Mouse (Mus musculus): ENCODE results near the gene Grip1. TPM values are rescaled to one million over a fixed set of nuclear protein-coding genes. Genes with fewer than 3 reads are reported as not detected.

Gene Grip1
- total RNA-seq (2014; rRNA removed; ENCODE audit: low replicate concordance), result 0.38 and 2.8 TPM in 2 replicates
- polyA plus RNA-seq (2015; fragmentation: Nextera tagmentation; extraction: Ambion mirVana), result 0.56 and 0.67 TPM in 2 replicates

GRCm38 (mm10) chr10:119453431-119454105 lies at the start of gene Grip1:
Grip1 (plus strand) TSS chr10:119453830.
- ATAC-seq (ENCODE audit: insufficient read depth, low read depth), result peak; percentile 75
- H3K9me3 ChIP-seq (replicated peaks; ENCODE audit: control insufficient read depth, low read length), result no peaks in the 10 kb centered on the region
- WGBS, result 0% methylated on average over 41 of the region's 84 CpGs
- H3K36me3 ChIP-seq (replicated peaks; ENCODE audit: control insufficient read depth, insufficient read depth, low read length), result no peaks in the 10 kb centered on the region
- TF ChIP-seq CTCF (IDR thresholded peaks at IDR 0.05; ENCODE audit: low read depth), result no peak
- TF ChIP-seq EP300 (IDR thresholded peaks at IDR 0.05; ENCODE audit: low read depth), result no peak
- peak within 1 kb of the TSS; percentile 96 for H3K4me2 ChIP-seq (ENCODE audit: low read depth, low read length)
- peaks cover 26% of the 10 kb centered on the region for H3K27me3 ChIP-seq (ENCODE audit: control insufficient read depth, insufficient read depth, low read length)
- H3K4me3 ChIP-seq (ENCODE audit: low read depth, low read length), result peak within 1 kb of the TSS; percentile 60
- peak; percentile 8 for DNase-seq (ENCODE audit: low spot score)
- no peak within 1 kb of the TSS for H3K27ac ChIP-seq (ENCODE audit: low read depth)
- H3K9ac ChIP-seq (replicated peaks; ENCODE audit: low read depth, low read length), result peak within 1 kb of the TSS; percentile 52
- peaks cover 14% of the 10 kb centered on the region; the same call in 1 of the 2 replicates for H3K4me1 ChIP-seq (ENCODE audit: control insufficient read depth, insufficient read depth)

GRCm38 (mm10) chr10:119405103-119405502 lies 48.5 kb upstream of the Grip1 start:
- no peak overlapping the region for H3K4me2 ChIP-seq (ENCODE audit: low read depth, low read length)
- whole genome bisulfite sequencing, result 93% methylated on average over 9 of the region's 9 CpGs
- no peaks in the 10 kb centered on the region for H3K27me3 ChIP-seq (ENCODE audit: control insufficient read depth, insufficient read depth, low read length)
- H3K4me1 ChIP-seq (ENCODE audit: control insufficient read depth, insufficient read depth), result no peaks in the 10 kb centered on the region
- TF ChIP-seq EP300 (IDR thresholded peaks at IDR 0.05; ENCODE audit: low read depth), result no peak
- no peak for TF ChIP-seq CTCF (IDR thresholded peaks at IDR 0.05; ENCODE audit: low read depth)
- no peaks in the 10 kb centered on the region for H3K9me3 ChIP-seq (replicated peaks; ENCODE audit: control insufficient read depth, low read length)
- no peak overlapping the region for H3K9ac ChIP-seq (replicated peaks; ENCODE audit: low read depth, low read length)
- no peaks in the 10 kb centered on the region for H3K36me3 ChIP-seq (replicated peaks; ENCODE audit: control insufficient read depth, insufficient read depth, low read length)
- H3K27ac ChIP-seq (ENCODE audit: low read depth), result no peak overlapping the region
- DNase-seq (ENCODE audit: low spot score) (no peak), ATAC-seq (ENCODE audit: insufficient read depth, low read depth) (no peak)
- H3K4me3 ChIP-seq (ENCODE audit: low read depth, low read length), result no peak overlapping the region

GRCm38 (mm10) chr10:119405612-119406011 lies 48.0 kb upstream of the Grip1 start:
- Histone ChIP-seq H3K27ac (ENCODE audit: low read depth) (no peak overlapping the region), H3K4me1 (ENCODE audit: control insufficient read depth, insufficient read depth) (no peaks in the 10 kb centered on the region), H3K36me3 (replicated peaks; ENCODE audit: control insufficient read depth, insufficient read depth, low read length) (no peaks in the 10 kb centered on the region), H3K9me3 (replicated peaks; ENCODE audit: control insufficient read depth, low read length) (no peaks in the 10 kb centered on the region), H3K4me2 (ENCODE audit: low read depth, low read length) (no peak overlapping the region), H3K27me3 (ENCODE audit: control insufficient read depth, insufficient read depth, low read length) (no peaks in the 10 kb centered on the region), H3K4me3 (ENCODE audit: low read depth, low read length) (no peak overlapping the region), H3K9ac (replicated peaks; ENCODE audit: low read depth, low read length) (no peak overlapping the region)
- DNase-seq (ENCODE audit: low spot score) (no peak), ATAC-seq (ENCODE audit: insufficient read depth, low read depth) (no peak)
- 70% methylated on average over 1 of the region's 1 CpGs for WGBS
- no peak for TF ChIP-seq EP300 (IDR thresholded peaks at IDR 0.05; ENCODE audit: low read depth)

- TF ChIP-seq CTCF (IDR thresholded peaks at IDR 0.05; ENCODE audit: low read depth), result no peak
- no peak for TF ChIP-seq EP300 (IDR thresholded peaks at IDR 0.05; ENCODE audit: low read depth)
- H3K9me3 ChIP-seq (replicated peaks; ENCODE audit: control insufficient read depth, low read length), result no peaks in the 10 kb centered on the region
- H3K9ac ChIP-seq (replicated peaks; ENCODE audit: low read depth, low read length), result no peak overlapping the region
- no peaks in the 10 kb centered on the region for H3K36me3 ChIP-seq (replicated peaks; ENCODE audit: control insufficient read depth, insufficient read depth, low read length)
- DNase-seq (ENCODE audit: low spot score), result peak; percentile 16
- peak; percentile 24; the same call in 1 of the 2 replicates for ATAC-seq (ENCODE audit: insufficient read depth, low read depth)
- H3K27ac ChIP-seq (ENCODE audit: low read depth), result no peak overlapping the region
- H3K27me3 ChIP-seq (ENCODE audit: control insufficient read depth, insufficient read depth, low read length), result no peaks in the 10 kb centered on the region
- WGBS, result 26% methylated on average over 6 of the region's 6 CpGs
- no peak overlapping the region for H3K4me3 ChIP-seq (ENCODE audit: low read depth, low read length)
- no peaks in the 10 kb centered on the region for H3K4me1 ChIP-seq (ENCODE audit: control insufficient read depth, insufficient read depth)
- peak overlapping the region; percentile 14; the same call in 1 of the 2 replicates for H3K4me2 ChIP-seq (ENCODE audit: low read depth, low read length)
Observed at GRCm38 (mm10) chr10:119408327-119408726, 45.3 kb upstream of the Grip1 start.

- no peak for DNase-seq (ENCODE audit: low spot score)
- H3K4me2 ChIP-seq (ENCODE audit: low read depth, low read length), result no peak overlapping the region
Observed at GRCm38 (mm10) chr10:119413238-119413637, 40.4 kb upstream of the Grip1 start.

More at GRCm38 (mm10) chr10:119413238-119413637, 40.4 kb upstream of the Grip1 start:
- WGBS, result 92% methylated on average over 11 of the region's 11 CpGs
- Histone ChIP-seq H3K4me1 (ENCODE audit: control insufficient read depth, insufficient read depth) (no peaks in the 10 kb centered on the region), H3K27me3 (ENCODE audit: control insufficient read depth, insufficient read depth, low read length) (no peaks in the 10 kb centered on the region), H3K27ac (ENCODE audit: low read depth) (no peak overlapping the region), H3K36me3 (replicated peaks; ENCODE audit: control insufficient read depth, insufficient read depth, low read length) (no peaks in the 10 kb centered on the region), H3K9ac (replicated peaks; ENCODE audit: low read depth, low read length) (no peak overlapping the region), H3K9me3 (replicated peaks; ENCODE audit: control insufficient read depth, low read length) (no peaks in the 10 kb centered on the region), H3K4me3 (ENCODE audit: low read depth, low read length) (no peak overlapping the region)
- TF ChIP-seq CTCF (IDR thresholded peaks at IDR 0.05; ENCODE audit: low read depth) (no peak), EP300 (IDR thresholded peaks at IDR 0.05; ENCODE audit: low read depth) (no peak)
- ATAC-seq (ENCODE audit: insufficient read depth, low read depth), result no peak

All from heart, postnatal 0 days (tissue).